Mouse (Mus musculus) skeletal muscle tissue, adult 2 months (tissue): ENCODE measurements around the gene Slc25a4.
"Not testable (repeated sequence)": the region's sequence is repeated elsewhere in the genome, so short reads cannot be mapped to it uniquely, and the experiment has no call there.

ENCODE experiments used
- DNase-seq: peaks from one replicate; pipeline ENCODE4 v3.0.0-alpha.2; 2012; ENCODE audit warnings: low read depth, low spot score

The Slc25a4 gene

GRCm38 (mm10) chr8:46210404-46211315 lies at the start of gene Slc25a4:
Gene Slc25a4, minus strand, starts transcription at chr8:46211284.
- peak; percentile 98 for DNase-seq

GRCm38 (mm10) chr8:46257921-46258682 lies 47.0 kb upstream of the Slc25a4 start:
- no peak for DNase-seq

GRCm38 (mm10) chr8:46252456-46252855 lies 41.4 kb upstream of the Slc25a4 start:
- DNase-seq: no peak

DNA sequence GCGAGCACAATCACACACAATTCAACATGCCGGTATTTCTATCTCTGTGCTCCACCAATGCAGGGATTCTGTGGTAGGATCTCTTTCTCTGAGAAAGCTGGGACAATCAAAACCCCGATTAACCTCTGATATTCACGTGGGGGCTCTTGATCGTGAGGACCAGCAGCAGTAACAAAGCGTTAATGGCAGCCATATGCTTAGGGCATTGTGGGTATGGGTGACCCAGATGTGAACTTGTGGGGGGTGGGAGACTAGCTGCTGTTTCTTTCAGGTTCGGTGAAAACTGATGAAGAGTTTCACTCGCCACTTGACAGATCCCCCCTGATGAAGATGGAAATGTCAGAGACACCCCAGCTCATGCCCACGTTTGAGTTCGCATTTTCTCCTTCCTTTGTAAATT lies 40.5 kb upstream of the Slc25a4 start:
- no peak for DNase-seq

GRCm38 (mm10) chr8:46246346-46246745 lies 35.3 kb upstream of the Slc25a4 start:
- no peak for DNase-seq

DNA sequence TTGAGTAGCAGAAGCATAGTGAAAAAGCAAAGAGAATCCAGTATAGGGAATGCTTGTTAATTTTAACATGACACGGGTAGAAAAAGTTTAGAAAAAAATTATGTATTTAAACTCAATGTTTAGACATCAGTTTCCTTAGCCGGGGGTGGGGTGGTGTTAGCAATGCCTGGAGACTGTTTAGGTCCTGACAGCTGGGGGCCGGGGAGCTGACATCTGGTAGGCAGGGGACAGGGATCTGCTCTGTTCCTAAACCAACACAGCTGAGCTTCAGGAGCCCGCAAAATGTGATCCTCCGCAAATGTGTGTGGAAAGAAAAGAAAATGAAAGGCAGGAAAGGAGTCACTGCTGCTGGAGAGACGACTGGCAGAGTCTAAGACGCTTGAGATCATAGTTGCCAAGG lies 31.9 kb upstream of the Slc25a4 start:
- no peak for DNase-seq

GRCm38 (mm10) chr8:46241568-46242374 lies 30.7 kb upstream of the Slc25a4 start:
- DNase-seq: peak; percentile 69

DNA sequence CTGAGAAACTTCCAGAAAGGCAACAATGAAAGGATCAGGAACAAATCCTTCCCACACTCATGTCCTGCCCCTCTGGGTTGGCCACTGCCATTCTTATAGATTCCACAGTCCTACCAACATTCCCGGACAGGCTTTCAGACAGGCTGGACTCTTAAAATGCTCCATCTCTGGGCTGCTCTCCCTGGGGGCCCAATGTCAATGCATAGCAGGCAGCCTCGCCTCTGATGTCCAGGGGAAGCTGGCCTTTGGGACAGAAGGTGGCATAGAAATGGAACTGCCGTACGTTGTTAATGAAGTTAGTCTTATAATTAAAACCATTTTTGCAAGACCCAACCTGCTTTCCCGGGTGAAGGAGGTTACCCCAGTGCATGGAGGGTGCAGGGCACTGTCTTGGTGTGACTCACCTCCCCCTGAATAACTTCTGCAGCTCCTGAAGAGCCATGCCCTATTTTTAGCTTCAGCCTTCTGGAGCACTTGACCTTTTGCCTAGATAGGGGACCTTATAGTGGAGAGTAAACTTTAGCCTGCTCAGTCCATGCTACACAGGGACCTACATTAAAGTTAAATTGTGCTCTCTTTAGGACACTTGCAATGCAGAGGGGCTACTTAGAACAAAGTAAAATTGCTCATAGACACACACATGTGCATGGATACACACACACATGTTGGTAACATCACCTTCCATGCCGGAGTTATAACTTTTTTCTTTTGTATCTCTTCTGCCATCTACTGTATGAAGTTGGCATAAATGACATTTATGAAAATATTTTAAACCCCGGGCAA lies 25.5 kb upstream of the Slc25a4 start:
- DNase-seq: peak; percentile 79

- no peak for DNase-seq
Observed at GRCm38 (mm10) chr8:46234736-46235135, 23.7 kb upstream of the Slc25a4 start.

GRCm38 (mm10) chr8:46232798-46233197 lies 21.7 kb upstream of the Slc25a4 start:
- DNase-seq: no peak

GRCm38 (mm10) chr8:46231968-46232367 lies 20.9 kb upstream of the Slc25a4 start:
- DNase-seq: not testable (repeated sequence)

DNA sequence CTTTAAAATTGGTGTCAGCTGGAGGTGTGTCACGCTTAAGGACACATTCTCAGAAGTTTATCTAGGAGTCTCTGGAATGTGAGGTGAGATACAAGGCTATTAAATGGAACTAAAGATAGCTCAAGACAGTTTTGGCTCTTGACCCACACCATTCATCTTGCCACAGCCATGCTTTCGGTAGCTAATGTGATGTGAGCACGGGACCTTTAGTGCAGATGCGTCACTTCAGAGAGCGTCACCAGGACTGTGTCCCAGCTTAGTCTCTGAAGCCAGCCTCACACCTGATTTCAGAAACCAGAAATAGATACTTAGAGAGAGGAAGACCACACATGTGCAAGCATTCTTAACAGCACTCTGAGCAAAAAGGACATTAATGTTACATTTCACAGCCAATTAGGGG lies 15.5 kb upstream of the Slc25a4 start:
- no peak for DNase-seq

DNA sequence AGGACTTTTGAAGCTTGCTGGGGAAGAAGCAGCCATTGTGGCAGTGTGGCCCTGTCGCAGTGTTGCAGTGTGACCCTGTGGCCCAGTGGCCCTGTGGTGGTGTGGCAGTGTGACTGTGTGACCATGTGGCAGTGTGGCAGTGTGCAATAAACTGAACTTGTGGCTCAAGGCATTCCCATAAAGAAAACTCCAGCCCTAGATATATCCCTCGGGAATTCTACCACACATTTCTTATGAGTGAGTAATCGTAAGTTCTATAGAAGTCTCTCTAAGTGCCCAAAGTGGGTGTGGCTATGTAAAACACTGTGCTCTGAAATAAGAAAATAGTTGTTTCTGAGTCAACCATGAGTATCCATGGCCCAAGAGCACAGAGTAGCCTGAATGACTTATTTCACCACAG lies 14.4 kb upstream of the Slc25a4 start:
- no peak for DNase-seq

DNA sequence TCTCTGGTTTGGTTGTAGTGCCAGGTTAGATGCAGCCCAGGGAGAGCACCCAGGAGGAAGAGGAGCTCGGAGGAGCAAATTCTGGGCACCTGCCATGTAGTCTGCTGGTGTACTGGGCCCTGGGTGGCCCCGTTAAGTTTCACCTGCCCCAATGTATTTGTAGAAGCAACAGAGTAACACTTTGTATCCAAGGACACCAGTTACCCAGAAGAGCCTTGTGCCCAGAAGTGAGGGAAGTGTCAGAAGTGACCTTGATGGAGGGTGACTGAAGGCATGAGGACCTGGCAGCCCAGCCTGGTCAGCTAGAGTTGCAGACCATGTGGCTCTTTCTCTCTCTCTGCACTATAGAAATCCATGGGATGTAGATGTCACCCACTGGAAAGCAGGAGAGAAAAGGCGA lies 9.5 kb upstream of the Slc25a4 start:
- DNase-seq: peak; percentile 82

DNA sequence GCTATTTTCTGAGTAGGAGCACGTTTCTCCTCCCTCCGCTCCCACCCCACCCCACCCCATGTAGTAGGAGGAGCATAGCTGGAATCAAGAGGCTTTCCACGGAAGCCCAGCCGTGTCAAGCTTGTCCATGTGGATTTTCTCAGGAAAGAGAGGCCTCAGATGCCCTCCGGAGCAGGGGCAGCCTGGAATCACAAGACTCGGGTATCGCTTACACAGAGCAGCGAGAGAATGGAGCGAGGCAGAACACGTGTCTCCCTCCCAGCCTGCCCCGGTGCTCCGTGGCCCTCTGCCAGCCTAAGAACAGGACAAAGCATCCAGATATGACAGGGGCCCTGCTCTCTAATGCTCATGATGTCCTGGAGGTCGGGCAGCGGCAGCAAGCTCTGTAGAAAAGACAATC lies 5.8 kb upstream of the Slc25a4 start:
- DNase-seq: peak; percentile 90

DNA sequence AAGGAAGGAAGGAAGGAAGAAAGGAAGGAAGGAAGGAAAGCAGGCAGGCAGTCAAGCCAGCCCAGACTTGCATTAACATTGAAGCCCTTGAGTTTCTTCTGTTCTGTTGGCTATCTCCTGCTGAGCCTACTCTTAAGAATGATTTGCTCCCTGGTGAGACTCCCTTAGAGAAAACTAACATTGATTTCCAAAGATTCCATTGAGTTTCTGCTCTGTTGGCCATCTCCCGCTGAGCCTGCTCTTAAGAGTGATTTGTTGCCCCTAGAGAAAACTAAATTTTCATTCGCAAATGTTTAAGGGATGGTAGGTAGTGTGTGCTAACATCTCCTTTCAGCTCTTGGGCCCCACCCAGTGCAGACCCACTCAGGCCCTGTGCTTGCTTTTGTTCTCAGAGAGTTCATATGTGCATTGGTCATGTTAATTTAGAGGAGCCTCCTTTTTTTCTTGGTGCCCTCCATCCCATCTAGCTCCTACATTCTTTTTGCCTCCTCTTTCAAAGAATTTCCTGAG lies 2.9 kb upstream of the Slc25a4 start:
- no peak for DNase-seq

- DNase-seq: peak; percentile 71
Observed at GRCm38 (mm10) chr8:46212194-46212593, 1.1 kb upstream of the Slc25a4 start.

DNA sequence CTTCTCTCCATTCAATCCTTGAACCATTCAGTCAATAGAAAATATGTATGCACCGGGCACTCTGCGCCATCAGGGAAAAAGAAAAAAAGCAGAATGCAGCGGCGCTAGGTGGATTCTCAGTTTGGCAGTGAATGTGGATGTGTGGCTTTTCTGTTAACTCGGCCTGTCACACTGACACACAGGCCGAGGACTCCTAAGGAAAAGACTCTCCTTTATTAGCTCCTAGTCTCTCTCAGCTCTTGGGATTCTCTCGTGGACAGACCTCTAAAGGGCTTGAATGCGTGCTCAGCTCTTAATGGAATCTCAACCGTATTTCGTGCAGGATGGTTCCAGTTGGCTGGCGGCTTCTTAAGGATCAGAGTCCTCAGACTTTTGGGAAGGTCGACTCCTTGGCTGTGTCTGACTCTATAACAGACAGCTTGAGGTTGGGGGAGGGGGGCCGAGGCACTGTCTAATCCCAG lies 557 bp upstream of the Slc25a4 start:
- DNase-seq: no peak

DNA sequence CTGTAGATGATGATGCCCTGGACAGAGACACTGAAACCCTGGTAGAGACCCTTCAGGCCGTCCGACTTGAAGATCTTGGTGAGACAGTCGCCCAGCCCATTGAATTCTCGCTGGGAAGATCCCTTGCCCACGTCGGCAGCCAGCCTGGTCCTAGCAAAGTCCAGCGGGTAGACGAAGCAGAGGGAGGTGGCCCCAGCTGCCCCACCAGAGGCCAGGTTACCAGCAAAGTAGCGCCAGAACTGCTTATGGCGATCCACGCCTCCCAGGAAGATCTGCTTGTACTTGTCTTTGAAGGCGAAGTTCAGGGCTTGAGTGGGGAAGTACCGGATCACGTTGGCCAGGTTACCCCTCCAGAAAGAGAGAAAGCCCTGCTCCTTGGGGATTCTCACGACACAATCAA lies 2.0 kb downstream of the Slc25a4 start:
- no peak for DNase-seq

GRCm38 (mm10) chr8:46208354-46208753 lies 2.7 kb downstream of the Slc25a4 start:
- DNase-seq: peak; percentile 82

DNA sequence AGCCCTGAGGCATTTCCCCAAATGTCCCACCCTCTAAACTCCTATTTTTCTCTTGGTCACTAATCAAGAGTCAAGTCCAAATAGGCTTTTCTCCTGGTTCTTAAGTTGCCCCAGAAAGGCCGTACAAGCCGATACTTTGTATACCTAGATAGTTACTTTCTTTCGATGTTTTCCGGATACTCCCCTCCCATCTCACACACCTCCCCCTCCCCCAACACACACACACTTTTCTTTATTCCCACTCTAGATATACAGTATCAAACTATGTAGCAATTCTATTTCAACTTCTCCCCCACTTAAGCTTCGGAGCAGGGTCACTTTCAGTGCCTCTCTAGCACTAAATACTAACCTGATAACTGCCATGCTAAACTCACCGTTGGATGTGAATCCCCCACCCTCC lies 5.0 kb downstream of the Slc25a4 start:
- no peak for DNase-seq
